Mouse (Mus musculus) cerebral cortex, adult 2 months (tissue): ENCODE results near the gene Klhl12.

Experiments
- WGBS: fragments of 180-500 bp; shearing (Covaris S2); methylation state at CpG from one replicate; pipeline ENCODE4 v1.1.7; 2018; 5-methylcytosine and 5-hydroxymethylcytosine counted together

Gene Klhl12

DNA sequence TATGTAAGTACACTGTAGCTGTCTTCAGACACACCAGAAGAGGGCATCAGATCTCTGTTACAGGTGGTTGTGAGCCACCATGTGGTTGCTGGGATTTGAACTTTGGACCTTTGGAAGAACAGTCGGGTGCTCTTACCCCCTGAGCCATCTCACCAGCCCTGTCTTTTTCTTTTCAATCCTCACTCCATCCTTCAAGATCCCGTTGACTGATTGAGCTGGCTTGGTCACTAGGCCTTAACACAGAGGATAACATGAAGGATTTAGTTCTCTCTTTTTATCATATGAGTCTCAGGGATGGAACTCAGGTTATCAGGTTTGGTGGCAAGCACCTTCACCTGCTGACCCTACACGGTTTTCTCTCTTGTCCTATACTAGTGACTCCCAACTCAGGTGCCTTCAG lies 6.8 kb upstream of the Klhl12 start:
- 76% methylated on average over 3 of the region's 3 CpGs for WGBS

DNA sequence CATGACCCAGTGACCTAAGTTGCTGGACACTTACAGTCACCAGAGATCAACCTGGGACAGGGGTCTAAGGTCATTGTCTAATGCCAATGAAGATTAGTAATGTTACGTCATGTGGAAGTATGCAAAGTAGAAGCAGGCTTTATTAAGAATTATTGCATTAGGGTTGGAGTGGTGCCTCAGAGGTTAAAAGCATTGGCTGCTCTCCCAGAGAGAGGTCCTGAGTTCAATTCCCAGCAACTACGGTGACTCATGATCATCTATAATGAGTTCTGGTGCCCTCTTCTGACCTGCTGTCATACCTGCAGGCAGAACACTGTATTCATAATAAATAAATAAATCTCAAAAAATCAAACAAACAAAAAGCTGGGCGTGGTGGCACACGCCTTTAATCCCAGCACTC lies 5.1 kb upstream of the Klhl12 start:
- 86% methylated on average over 4 of the region's 4 CpGs for WGBS

DNA sequence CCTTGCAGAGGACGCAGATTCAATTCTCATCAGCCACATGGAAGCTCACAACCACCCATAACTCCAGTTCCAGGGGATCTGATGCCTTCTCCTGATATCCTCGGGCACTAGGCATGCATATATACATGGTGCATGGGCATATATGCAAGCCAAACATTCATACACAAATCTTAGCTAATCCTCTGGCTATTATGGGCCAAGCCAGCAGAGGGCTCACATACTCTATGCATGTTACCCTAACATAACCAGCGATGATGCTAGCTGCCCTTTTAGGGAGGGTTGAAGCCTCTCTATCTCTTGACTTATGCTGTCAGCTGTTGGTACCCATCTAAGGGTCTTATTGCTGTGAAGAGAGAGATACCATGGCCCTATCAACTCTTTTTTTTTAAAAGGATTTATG lies 4.3 kb upstream of the Klhl12 start:
- WGBS = 35% methylated on average over 3 of the region's 3 CpGs

DNA sequence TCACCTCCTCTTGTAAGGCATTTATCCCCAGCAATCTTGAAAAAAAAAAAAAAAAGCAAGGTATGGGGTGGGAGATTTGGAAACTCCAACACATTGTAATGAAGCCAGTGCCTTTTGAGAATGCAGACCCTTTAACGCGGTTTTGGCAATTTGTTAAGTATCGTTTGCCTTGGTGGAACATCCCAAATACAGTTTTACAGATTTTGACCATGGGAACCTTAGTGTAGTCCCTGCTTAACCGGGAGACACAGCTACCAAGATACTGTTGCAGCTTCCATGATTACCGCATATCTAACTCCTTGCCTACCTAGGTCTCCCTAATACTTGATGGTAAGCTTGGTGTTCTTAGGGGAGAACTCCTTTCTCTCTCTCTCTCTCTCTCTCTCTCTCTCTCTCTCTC lies 729 bp downstream of the Klhl12 start:
- 20% methylated on average over 5 of the region's 5 CpGs for WGBS

DNA sequence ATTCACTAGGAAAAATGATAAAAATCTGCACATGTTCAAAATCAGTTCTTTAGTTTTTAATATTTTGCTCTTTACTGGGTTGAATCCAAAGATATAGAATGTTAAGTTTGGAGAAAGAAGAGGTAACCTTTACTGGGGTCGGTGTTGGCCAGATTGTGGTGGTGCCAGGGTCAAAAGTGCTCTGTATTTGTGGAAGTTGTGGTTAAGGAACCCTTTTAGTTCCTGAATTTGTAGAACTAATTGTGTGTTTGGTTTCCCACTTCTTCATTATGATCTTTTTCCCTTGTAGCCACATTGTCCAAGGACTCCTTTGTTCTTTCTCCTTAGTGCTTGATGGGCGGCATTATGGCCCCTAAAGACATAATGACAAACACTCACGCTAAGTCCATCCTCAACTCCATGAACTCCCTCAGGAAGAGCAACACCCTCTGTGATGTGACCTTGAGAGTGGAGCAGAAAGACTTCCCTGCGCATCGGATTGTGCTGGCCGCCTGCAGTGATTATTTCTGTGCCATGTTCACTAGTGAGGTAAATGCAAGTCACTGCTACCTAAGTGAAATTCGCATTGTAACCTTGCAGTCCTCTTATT lies 2.9 kb downstream of the Klhl12 start:
- 90% methylated on average over 7 of the region's 7 CpGs for WGBS

DNA sequence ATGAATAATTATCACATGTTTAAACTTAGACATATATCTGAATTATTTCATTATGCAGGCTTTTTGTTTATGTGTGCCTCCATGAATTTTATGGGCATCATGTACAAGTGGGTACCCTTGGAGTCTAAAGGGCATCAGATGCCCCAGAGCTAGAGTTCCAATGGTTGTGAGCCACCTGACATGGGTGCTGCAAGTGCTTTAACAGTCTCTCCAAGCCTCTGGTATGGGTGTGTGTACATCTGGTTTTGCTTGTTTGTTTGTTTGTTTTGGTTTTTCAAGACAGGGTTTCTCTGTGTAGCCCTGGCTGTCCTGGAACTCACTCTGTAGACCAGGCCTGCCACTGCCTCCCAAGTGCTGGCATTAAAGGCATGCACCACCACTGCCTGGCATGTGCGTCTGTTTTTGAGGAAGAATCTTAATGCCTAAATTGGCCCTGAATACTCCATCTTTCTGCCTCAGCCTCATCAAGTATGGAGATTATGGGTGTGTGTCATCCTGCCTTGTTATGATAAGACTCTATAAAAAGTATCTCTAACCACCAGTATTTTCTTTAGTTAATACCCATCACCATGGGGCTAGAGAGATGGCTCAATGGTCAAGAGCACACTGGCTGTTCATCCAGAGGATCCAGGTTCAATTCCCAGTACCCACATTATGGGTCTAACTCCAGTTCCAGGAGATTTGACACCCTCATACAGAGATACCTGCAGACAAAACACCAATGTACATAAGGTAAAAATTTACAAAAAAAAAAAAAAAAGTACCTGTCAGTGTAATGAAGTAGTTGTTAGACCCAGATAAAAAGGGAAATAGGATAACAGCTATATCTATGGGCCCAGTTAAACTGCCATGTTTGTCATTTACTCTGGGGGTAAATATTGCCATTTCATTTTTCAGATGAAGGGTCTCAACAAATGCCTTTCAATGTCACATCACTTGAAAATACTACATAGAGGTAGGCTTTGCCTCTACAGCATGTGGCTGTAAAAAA lies 5.3 kb downstream of the Klhl12 start:
- 75% methylated on average over 1 of the region's 1 CpGs for WGBS

DNA sequence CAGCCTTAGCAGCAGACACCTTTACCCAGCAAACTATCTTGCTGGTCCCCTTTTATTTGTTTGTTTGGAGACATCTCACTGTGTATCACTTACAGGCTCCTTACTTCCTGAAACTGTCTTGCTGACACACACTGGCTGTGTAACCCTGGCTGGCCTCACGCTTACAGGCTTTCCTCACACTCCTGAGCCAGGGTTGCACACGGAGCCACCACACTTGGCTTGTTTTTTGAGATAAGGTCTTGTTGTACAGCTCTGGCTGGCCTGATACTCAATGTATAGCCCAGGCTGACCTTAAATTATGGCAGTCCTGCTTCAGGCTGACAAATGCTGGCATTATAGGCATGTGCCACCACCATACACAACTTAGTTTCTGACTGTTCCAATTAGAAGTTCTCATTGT lies 29.3 kb downstream of the Klhl12 start:
- 93% methylated on average over 2 of the region's 2 CpGs for WGBS

DNA sequence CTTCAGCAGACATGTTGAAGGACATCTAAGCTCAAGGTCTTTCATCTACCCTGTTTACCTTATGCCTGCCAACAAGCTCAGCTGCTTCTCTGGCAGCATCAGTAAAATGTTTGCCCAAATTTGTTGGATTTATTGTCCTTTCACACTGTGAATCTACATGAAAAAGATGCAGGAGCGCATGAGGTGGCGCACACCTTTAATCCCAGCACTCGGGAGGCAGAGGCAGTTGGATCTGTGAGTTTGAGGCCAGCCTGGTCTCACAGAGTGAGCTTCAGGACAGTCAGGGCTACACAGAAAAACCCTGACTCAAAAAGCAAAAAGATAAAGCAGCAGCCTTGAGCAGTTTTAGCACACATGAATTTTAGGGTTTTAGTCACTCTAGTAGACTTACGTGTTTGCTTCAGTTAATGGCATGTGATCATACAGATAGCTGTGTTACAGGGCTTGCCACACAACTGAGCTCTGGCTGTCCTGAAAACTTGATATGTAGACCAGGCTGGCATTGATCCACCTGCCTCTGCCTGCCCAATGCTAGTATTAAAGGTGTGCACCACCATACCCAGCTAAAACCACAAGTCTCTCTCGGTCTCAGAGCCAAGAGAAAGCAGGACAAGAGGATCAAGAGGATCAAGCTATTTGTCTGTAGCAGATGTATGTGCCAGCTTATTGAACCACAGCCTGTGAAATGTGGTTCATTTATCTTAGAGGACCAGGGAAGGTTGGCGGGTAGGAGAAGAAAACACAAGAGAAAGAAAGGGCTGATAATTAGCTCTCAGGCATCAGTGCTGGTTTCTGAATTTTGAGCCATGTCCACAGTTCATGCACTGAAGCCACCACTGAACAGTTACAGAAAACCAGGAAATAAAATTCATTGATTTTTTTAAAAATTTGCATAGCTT lies 35.8 kb downstream of the Klhl12 start:
- WGBS = 88% methylated on average over 6 of the region's 6 CpGs

DNA sequence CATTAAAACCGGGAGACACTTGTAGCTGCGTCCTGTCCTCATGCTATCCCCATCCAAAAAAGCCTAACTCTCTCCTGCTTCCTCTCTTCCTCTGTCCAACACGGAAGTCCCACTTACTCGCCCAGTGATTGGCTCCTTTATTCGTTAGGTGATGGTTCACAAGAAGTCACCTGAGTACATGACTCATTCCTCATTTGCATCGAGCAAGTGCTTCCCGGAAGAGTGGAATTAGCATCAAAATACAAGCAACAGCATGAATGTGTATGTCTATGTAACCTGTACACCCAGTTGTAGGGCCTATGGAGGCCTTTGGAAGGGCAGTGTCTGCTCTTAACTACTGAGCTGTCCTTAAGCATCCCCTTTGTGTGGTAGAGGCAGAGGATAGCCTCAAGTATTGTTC lies 36.9 kb downstream of the Klhl12 start:
- WGBS = 63% methylated on average over 7 of the region's 7 CpGs

DNA sequence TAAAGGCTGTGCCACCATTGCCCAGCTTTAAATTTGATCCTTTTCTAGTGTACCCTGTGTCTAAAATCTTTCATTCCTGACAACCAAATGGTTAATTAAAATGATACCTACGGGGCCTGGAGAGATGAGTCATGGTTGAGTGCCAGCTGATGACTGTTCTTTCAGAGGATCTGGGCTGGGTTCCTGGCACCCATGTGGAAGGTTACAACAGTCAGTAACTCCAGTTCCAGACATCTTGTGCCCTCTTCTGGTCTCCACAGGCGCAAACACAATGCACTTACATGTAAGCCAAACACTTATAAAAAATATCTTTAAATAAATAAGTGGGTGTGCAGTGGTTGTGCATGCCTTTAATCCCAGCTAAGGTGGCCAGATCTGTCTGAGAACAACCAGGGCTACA lies 38.2 kb downstream of the Klhl12 start:
- 62% methylated on average over 2 of the region's 2 CpGs for WGBS

DNA sequence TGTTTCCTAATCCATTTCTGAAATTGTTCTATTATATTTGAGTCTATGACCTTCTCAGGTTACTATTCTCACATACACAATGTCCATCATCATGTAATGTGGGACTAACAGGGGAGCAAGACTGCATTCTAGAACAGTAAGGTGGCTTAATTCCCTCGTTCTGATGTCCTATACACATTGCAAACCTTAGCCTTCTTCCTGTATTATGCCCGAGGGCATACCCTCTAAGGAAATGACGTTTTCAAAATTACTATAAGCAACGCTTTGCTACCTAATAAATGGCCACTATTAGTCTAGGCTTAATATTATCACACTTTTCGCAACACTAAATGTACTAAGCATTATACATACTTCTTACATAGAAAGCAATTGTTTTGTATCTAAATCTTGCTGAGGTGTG lies 38.6 kb downstream of the Klhl12 start:
- 11% methylated on average over 5 of the region's 5 CpGs for WGBS

DNA sequence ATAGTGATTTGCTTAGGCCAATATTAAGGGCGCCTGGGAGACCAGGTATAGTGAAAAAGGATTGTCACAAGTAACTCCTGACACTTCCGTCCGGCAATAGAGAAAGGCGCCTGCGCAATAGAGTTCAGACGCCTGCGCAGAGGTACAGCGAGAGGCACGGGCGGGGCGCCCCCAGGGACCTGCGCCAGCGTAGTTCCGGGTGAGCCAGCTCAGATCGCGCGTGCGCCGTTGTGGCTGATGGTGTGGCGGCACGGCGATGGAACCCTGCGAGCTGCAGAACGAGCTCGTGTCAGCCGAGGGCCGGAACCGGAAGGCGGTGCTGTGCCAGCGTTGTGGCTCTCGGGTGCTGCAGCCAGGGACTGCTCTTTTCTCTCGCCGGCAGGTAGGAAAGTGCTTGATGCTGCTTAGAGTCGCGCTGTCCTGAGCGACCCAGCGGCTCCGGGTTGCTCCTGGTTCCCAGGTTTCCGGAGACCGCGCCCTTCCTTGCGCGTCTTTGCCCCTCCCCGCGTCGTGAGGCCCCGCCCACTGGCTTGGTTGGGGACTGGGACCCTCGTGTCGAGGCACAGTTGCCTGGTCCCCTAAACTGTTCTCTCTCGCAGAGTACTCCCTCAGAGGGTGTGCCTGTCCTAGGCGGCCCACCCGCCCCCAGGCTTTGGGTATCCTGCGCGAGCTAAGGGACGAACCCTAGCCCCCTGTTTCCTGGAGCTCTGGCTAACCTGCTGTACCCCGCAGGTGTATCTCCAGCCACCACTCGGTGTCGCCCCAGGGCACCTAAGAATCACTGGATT lies 39.3 kb downstream of the Klhl12 start, which contains the start of gene Rabif:
Rabif (plus strand) TSS at position 221 of the 788 bp plus-strand sequence.
- under 1% methylated on average over 58 of the region's 58 CpGs for WGBS

DNA sequence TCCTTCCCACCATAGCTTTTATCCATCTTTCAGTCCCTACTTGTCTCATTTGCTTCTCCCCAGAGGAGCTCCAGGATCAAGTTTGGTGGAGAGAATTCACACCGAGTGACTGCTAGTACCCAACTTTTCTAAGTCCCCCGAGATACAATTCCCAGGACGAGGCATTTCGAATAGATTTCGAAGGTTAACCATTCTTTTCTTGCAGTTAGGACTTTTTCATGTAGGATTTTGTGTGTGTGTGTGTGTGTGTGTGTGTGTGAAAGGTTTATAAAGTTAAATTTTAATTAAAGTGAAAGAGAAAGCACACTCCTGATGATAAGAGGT lies 39.8 kb downstream of the Klhl12 start:
- WGBS = 9% methylated on average over 5 of the region's 5 CpGs

DNA sequence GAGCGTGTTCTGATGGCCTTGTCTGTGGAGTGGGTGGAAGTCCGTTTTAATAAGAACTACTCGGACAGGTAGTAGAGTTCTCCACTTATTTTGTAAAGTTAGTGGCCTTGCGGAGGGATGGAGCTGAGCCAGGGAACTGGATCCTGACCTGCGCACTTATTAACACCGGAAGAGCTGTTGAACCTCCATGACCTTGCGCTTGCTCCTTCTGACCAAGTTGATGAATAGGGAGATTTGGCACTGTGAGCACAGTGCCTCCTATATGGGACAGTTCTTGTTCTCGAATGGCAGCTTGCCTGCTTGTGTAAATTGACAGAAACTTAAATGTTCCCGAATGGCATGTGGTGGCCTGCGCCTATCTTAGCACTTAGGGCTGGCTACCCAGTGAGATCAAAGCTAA lies 40.7 kb downstream of the Klhl12 start:
- WGBS = 80% methylated on average over 10 of the region's 10 CpGs

DNA sequence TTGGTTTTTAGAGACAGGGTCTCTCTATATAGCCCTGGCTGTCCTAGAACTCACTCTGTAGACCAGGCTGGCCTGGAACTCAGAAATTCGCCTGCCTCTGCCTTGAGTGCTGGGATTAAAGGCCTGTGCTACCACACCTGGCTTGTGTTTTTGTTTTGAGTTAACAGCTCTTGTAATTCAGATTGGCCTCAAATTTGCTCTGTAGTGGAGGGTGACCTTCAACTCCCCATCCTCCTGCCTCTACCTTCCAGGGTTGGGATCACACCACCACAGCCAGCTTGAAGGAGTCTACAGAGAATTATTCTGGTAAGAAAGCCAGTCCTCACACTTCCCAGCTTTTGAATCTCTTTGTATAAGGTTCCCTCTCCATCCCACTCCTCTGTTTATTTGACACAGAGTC lies 45.6 kb downstream of the Klhl12 start:
- 86% methylated on average over 1 of the region's 1 CpGs for WGBS

DNA sequence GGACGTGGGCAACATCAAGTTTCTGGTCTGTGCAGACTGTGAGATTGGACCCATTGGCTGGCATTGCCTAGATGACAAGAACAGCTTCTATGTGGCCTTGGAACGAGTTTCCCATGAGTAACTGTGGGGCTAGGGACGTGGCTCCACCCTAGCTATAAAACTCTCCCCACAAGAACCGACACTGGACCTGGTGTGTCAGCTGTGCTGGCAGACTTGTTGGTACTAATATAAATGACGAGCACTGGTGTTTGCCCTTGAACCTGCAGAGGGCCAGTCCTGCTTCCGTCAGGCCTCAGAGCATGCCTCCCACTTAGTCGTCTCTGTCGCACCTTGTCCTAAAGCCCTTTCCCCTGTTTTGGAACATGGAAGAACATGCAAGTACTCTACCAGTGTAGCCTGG lies 50.9 kb downstream of the Klhl12 start:
- 95% methylated on average over 8 of the region's 8 CpGs for WGBS

DNA sequence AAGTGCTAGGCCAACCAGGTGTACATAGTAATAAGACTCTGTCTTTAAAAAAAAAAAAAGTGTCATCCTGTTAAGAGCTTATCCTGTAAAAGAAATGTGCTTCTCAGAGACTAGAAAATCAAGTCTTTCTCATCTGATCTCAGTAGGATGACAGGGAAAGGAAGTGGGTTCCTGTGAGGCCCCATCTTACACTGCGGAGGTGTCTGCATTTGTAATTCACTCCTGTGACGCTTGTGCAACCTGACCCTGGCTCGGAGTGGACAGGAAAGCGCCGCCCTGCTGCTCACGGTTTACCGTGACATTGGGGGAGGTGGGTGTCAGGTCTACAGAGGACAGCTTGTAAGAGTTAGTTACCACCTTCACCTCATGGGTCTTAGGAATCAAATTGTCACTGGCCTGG lies 54.7 kb downstream of the Klhl12 start:
- WGBS = 78% methylated on average over 7 of the region's 7 CpGs

DNA sequence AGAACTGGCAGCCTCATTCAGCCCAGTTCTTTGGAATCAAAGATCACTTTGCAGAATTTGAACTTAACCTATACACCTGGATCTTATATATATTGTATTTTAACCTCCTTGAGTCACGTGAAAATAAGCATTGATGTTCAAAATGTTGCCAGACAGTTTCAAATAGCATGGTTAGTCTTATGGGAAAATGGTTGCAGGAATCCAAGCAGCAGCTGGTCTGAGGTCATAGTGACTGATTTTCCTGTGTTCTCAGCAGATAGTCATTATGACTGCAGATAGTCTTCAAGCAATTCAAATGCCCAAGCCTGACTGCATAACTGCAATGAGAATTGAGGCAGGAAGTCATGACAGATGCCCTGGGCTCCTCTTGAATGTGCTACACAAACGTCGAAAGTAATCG lies 56.9 kb downstream of the Klhl12 start:
- WGBS = 69% methylated on average over 4 of the region's 4 CpGs

DNA sequence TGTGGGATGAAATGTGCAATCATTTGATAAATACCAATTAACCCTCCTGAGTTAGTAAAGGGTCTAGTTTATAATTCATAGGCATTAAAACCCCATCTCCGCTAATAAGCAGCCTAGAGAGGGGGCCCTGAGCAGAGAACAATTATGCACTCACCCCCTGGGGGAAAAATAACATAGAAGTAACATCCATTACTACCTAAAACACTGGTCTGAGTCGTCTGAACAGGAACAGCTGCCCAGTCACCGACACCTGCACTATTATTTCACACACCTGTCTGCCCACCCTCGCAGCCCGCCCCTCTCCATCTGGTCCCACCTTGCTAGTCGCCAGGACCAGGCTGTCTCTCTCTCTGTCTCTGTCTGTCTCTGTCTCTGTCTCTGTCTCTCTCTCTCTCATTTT lies 57.3 kb downstream of the Klhl12 start:
- WGBS = 66% methylated on average over 6 of the region's 6 CpGs

DNA sequence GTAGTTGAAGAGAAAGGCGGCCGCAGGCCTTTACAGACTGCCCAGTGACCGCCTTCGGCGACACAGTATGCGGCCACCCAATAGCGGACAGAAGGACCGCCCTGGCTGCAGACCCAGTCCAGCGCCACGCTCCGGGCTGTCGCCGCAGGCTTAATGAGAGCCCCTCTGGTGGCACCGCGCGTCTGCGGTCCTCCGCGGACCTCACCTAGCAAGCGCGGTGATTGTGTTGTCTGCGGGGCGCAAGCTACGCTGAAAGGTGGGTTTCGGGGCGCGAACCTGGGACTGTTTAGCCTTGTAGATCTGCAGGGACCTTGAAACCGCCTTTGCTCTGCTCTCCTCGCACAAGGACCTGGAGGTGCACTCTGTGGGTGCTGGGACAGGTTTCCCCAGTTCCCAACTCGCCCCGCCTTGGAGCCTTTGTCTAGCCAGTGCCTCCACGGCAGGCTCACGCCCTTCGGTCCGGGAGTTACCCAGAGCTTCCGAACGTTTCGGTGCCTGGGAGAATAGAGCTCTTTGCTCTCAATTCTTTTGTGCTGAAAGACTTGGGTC lies 58.1 kb downstream of the Klhl12 start:
- WGBS = 6% methylated on average over 38 of the region's 38 CpGs

DNA sequence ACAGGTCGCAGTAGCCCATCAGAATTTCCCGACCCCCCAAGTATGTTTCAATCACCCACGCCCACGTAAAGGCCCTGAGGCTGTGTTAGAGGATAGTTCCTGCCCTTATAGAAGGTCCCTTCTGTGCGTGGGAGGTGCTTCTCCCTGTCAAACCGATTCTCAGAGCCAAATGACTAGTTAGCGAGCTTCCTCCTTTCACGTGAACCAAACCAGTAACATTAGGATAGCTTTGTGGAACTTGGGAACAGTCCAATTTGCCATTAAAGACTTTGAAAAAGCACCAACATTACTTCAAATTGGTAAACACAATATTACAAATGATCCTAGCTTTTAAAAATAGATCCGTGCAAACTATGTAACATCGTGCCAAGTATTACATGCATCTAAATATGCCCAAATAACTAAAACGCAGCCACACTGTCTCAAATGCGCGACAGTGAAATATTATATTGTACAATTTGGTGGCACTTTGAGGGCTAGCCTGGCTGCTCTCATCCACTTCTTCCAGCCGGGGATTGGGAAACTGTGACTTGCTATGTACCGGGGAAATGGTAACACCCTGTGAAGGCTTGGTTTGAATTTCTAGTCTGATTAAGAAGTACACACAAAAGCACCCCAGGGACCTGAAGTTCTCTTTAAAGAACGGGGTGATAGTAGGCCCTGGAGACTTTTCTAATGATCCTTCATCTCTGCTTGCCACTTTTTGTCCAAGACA lies 58.7 kb downstream of the Klhl12 start:
- 56% methylated on average over 16 of the region's 16 CpGs for WGBS
